Mouse (Mus musculus) heart, embryonic 16.5 days (tissue): ENCODE results near the gene Dtl. TPM values are rescaled to one million over a fixed set of nuclear protein-coding genes. Genes with fewer than 3 reads are reported as not detected.

Experiments used
- ATAC-seq: fragments of 200-750 bp; cut with Nextera tagmentation; replicated peaks from 2 replicates; pipeline ENCODE4 v1.8.0; 2017; ENCODE audit warnings: moderate number of reproducible peaks; ENCODE audit not compliant: insufficient read depth, low FRiP score; ENCODE audit errors: extremely low read depth
- H3K27ac ChIP-seq: fragments of 300-500 bp; sonication (generic); 2 replicates; pipeline ENCODE4 v1.5.1; 2014; ENCODE audit warnings: mild to moderate bottlenecking, low read length, control low read depth, moderate library complexity
- H3K27me3 ChIP-seq: fragments of 300-500 bp; sonication (generic); 2 replicates; pipeline ENCODE4 v1.6.1; 2014; ENCODE audit warnings: low read length, mixed read lengths; ENCODE audit not compliant: control insufficient read depth, insufficient read depth
- H3K36me3 ChIP-seq: fragments of 300-500 bp; sonication (generic); 2 replicates; pipeline ENCODE4 v1.6.1; 2014; ENCODE audit not compliant: control insufficient read depth, insufficient read depth
- H3K4me1 ChIP-seq: fragments of 300-500 bp; sonication (generic); 2 replicates; pipeline ENCODE4 v1.6.1; 2014; ENCODE audit warnings: low read length, mixed read lengths; ENCODE audit not compliant: control insufficient read depth, insufficient read depth
- H3K4me2 ChIP-seq: fragments of 300-500 bp; sonication (generic); 2 replicates; pipeline ENCODE4 v1.6.1; 2014; ENCODE audit warnings: low read depth, mild to moderate bottlenecking, control low read depth, low read length
- H3K4me3 ChIP-seq: fragments of 300-500 bp; sonication (generic); 2 replicates; pipeline ENCODE4 v1.5.1; 2014; ENCODE audit warnings: mild to moderate bottlenecking, control low read depth, low read length
- H3K9ac ChIP-seq: fragments of 300-500 bp; sonication (generic); 2 replicates; pipeline ENCODE4 v1.6.1; 2014; ENCODE audit warnings: low read length, control low read depth
- H3K9me3 ChIP-seq: fragments of 300-500 bp; sonication (generic); replicated peaks from 2 replicates; pipeline ENCODE4 v1.6.1; 2016; ENCODE audit warnings: low read length; ENCODE audit not compliant: control insufficient read depth
- WGBS: fragments of 180-500 bp; shearing (Covaris S2); extraction: QIAGEN DNeasy Blood & Tissue Kit; methylation state at CpG from one replicate; pipeline ENCODE4 v1.1.7; 2014; 5-methylcytosine and 5-hydroxymethylcytosine counted together
- polyA plus RNA-seq: library from polyadenylated mRNA; unstranded; fragments of >200 nt; fragmentation: Nextera tagmentation; extraction: Ambion mirVana; gene quantifications from 2 replicates; pipeline ENCODE4 v1.2.1, GENCODE M21; 2015

Gene Dtl
- polyA plus RNA-seq, 1 experiment from 2014 or later: 26.9 TPM

GRCm38 (mm10) chr1:191509131-191509530, 66.2 kb downstream of the Dtl start:
- no peaks in the 10 kb centered on the region for H3K9me3 ChIP-seq
- ATAC-seq: no peak
- no peak overlapping the region for H3K9ac ChIP-seq
- no peak overlapping the region for H3K4me3 ChIP-seq
- WGBS: 52% methylated on average over 6 of the region's 6 CpGs
- H3K27ac ChIP-seq: no peak overlapping the region
- H3K36me3 ChIP-seq: no peaks in the 10 kb centered on the region
- no peaks in the 10 kb centered on the region for H3K27me3 ChIP-seq
- H3K4me2 ChIP-seq: no peak overlapping the region
- peaks cover 6% of the 10 kb centered on the region for H3K4me1 ChIP-seq

- 22% methylated on average over 1 of the region's 1 CpGs for WGBS
- Histone ChIP-seq H3K9ac (no peak overlapping the region), H3K4me1 (peaks cover 6% of the 10 kb centered on the region), H3K27me3 (no peaks in the 10 kb centered on the region), H3K4me3 (no peak overlapping the region), H3K36me3 (no peaks in the 10 kb centered on the region), H3K27ac (no peak overlapping the region; the same call in 1 of the 2 replicates), H3K9me3 (no peaks in the 10 kb centered on the region), H3K4me2 (no peak overlapping the region)
- ATAC-seq: no peak
Measured at GRCm38 (mm10) chr1:191506791-191507190, 68.6 kb downstream of the Dtl start.

- Histone ChIP-seq H3K4me1 (peaks cover 8% of the 10 kb centered on the region), H3K36me3 (no peaks in the 10 kb centered on the region), H3K9me3 (no peaks in the 10 kb centered on the region), H3K27me3 (no peaks in the 10 kb centered on the region), H3K27ac (no peak overlapping the region), H3K4me3 (no peak overlapping the region), H3K4me2 (no peak overlapping the region), H3K9ac (no peak overlapping the region)
- no peak for ATAC-seq
- 89% methylated on average over 6 of the region's 6 CpGs for WGBS
Measured at GRCm38 (mm10) chr1:191499666-191500065, 75.7 kb downstream of the Dtl start.

- Histone ChIP-seq H3K9me3 (no peaks in the 10 kb centered on the region), H3K27me3 (no peaks in the 10 kb centered on the region), H3K4me3 (no peak overlapping the region), H3K4me1 (peaks cover 20% of the 10 kb centered on the region), H3K4me2 (no peak overlapping the region), H3K27ac (no peak overlapping the region), H3K36me3 (no peaks in the 10 kb centered on the region), H3K9ac (no peak overlapping the region)
- WGBS: 66% methylated on average over 14 of the region's 14 CpGs
- ATAC-seq: no peak; the same call in 1 of the 2 replicates
Measured at GRCm38 (mm10) chr1:191498271-191498955, 76.9 kb downstream of the Dtl start.

GRCm38 (mm10) chr1:191496676-191497075, 78.7 kb downstream of the Dtl start:
- Histone ChIP-seq H3K36me3 (no peaks in the 10 kb centered on the region), H3K4me1 (peaks cover 27% of the 10 kb centered on the region), H3K27me3 (no peaks in the 10 kb centered on the region), H3K9ac (no peak overlapping the region), H3K27ac (no peak overlapping the region), H3K4me3 (no peak overlapping the region), H3K9me3 (no peaks in the 10 kb centered on the region), H3K4me2 (no peak overlapping the region)
- WGBS: 82% methylated on average over 1 of the region's 1 CpGs
- no peak for ATAC-seq

GRCm38 (mm10) chr1:191495051-191495467, 80.3 kb downstream of the Dtl start:
- H3K4me1 ChIP-seq: peaks cover 29% of the 10 kb centered on the region

GRCm38 (mm10) chr1:191494303-191494655, 81.1 kb downstream of the Dtl start:
- Histone ChIP-seq H3K9ac (no peak overlapping the region; the same call in 1 of the 2 replicates), H3K4me3 (no peak overlapping the region), H3K4me2 (no peak overlapping the region; the same call in 1 of the 2 replicates), H3K27ac (peak overlapping the region; percentile 96), H3K9me3 (no peaks in the 10 kb centered on the region), H3K27me3 (no peaks in the 10 kb centered on the region), H3K4me1 (peaks cover 29% of the 10 kb centered on the region), H3K36me3 (no peaks in the 10 kb centered on the region)
- ATAC-seq: no peak
- 40% methylated on average over 2 of the region's 2 CpGs for WGBS

More at GRCm38 (mm10) chr1:191495051-191495467, 80.3 kb downstream of the Dtl start:
- WGBS: 65% methylated on average over 10 of the region's 10 CpGs
- Histone ChIP-seq H3K27ac (0 out of 2 replicates have a peak overlapping the region, but pooled peaks have one; percentile 32), H3K4me2 (no peak overlapping the region), H3K9ac (no peak overlapping the region), H3K36me3 (no peaks in the 10 kb centered on the region), H3K9me3 (no peaks in the 10 kb centered on the region), H3K27me3 (no peaks in the 10 kb centered on the region), H3K4me3 (no peak overlapping the region)
- ATAC-seq: no peak

- H3K36me3 ChIP-seq: no peaks in the 10 kb centered on the region
- H3K4me1 ChIP-seq: peaks cover 34% of the 10 kb centered on the region
- H3K4me2 ChIP-seq: peak overlapping the region; percentile 56
- peak overlapping the region; percentile 96 for H3K27ac ChIP-seq
- WGBS: 37% methylated on average over 13 of the region's 13 CpGs
- no peaks in the 10 kb centered on the region for H3K9me3 ChIP-seq
- ATAC-seq: peak; percentile 73
- H3K27me3 ChIP-seq: no peaks in the 10 kb centered on the region
- H3K9ac ChIP-seq: peak overlapping the region; percentile 59
- peak overlapping the region; percentile 8; the same call in 1 of the 2 replicates for H3K4me3 ChIP-seq
Measured at GRCm38 (mm10) chr1:191493476-191494302, 81.7 kb downstream of the Dtl start.

- 67% methylated on average over 7 of the region's 7 CpGs for WGBS
- H3K9me3 ChIP-seq: no peaks in the 10 kb centered on the region
Measured at GRCm38 (mm10) chr1:191490446-191490845, 84.9 kb downstream of the Dtl start.

More at GRCm38 (mm10) chr1:191490446-191490845, 84.9 kb downstream of the Dtl start:
- no peaks in the 10 kb centered on the region for H3K36me3 ChIP-seq
- no peak overlapping the region for H3K4me3 ChIP-seq
- no peak for ATAC-seq
- H3K27me3 ChIP-seq: no peaks in the 10 kb centered on the region
- H3K27ac ChIP-seq: no peak overlapping the region
- no peak overlapping the region for H3K9ac ChIP-seq
- peaks cover 38% of the 10 kb centered on the region for H3K4me1 ChIP-seq
- no peak overlapping the region for H3K4me2 ChIP-seq
